Mouse (Mus musculus): ENCODE results near the gene Macrod2. TPM values are rescaled to one million over a fixed set of nuclear protein-coding genes. Genes with fewer than 3 reads are reported as not detected.

Macrod2 gene
- polyA plus RNA-seq, 2 experiments = 2.1 to 7.7 TPM

GRCm38 (mm10) chr2:141003846-141004245, 608.7 kb downstream of the Macrod2 start:
- H3K4me2 ChIP-seq (ENCODE audit: low read depth) = no peak overlapping the region

GRCm38 (mm10) chr2:141004326-141004725, 609.2 kb downstream of the Macrod2 start:
- no peak overlapping the region for H3K4me3 ChIP-seq (ENCODE audit: insufficient read depth in 1 of 2, low read depth in 2 of 2, low read length in 2 of 2)
- WGBS (ENCODE audit: insufficient replicate concordance) = 52% methylated on average over 3 of the region's 3 CpGs
- no peak overlapping the region for H3K9ac ChIP-seq (replicated peaks)
- DNase-seq (ENCODE audit: low read depth in 3 of 3, low spot score in 3 of 3) = no peak
- no peaks in the 10 kb centered on the region for H3K9me3 ChIP-seq (ENCODE audit: control insufficient read depth, low read length)
- H3K4me1 ChIP-seq (replicated peaks; ENCODE audit: control insufficient read depth in 2 of 2, insufficient read depth in 2 of 2, low read length in 1 of 2) = no peaks in the 10 kb centered on the region
- no peak for TF ChIP-seq CTCF (IDR thresholded peaks at IDR 0.05; ENCODE audit: low read depth)
- TF ChIP-seq EP300 (IDR thresholded peaks at IDR 0.05; ENCODE audit: low read depth) = no peak
- no peak overlapping the region for H3K27ac ChIP-seq
- ATAC-seq (ENCODE audit: insufficient read depth) = no peak
- no peaks in the 10 kb centered on the region for H3K27me3 ChIP-seq (ENCODE audit: control insufficient read depth, insufficient read depth, low read length)
- no peaks in the 10 kb centered on the region for H3K36me3 ChIP-seq (replicated peaks; ENCODE audit: control insufficient read depth, insufficient read depth, low read depth)
- no peak overlapping the region for H3K4me2 ChIP-seq (ENCODE audit: low read depth)

More at GRCm38 (mm10) chr2:141003846-141004245, 608.7 kb downstream of the Macrod2 start:
- DNase-seq (ENCODE audit: low read depth in 3 of 3, low spot score in 3 of 3) = no peak
- Histone ChIP-seq H3K9me3 (ENCODE audit: control insufficient read depth, low read length) (no peaks in the 10 kb centered on the region), H3K36me3 (replicated peaks; ENCODE audit: control insufficient read depth, insufficient read depth, low read depth) (no peaks in the 10 kb centered on the region), H3K27me3 (ENCODE audit: control insufficient read depth, insufficient read depth, low read length) (no peaks in the 10 kb centered on the region), H3K27ac (no peak overlapping the region), H3K4me1 (replicated peaks; ENCODE audit: control insufficient read depth in 2 of 2, insufficient read depth in 2 of 2, low read length in 1 of 2) (no peaks in the 10 kb centered on the region), H3K9ac (replicated peaks) (no peak overlapping the region), H3K4me3 (ENCODE audit: insufficient read depth in 1 of 2, low read depth in 2 of 2, low read length in 2 of 2) (no peak overlapping the region)
- ATAC-seq (ENCODE audit: insufficient read depth) = no peak
- no peak for TF ChIP-seq EP300 (IDR thresholded peaks at IDR 0.05; ENCODE audit: low read depth)
- no peak for TF ChIP-seq CTCF (IDR thresholded peaks at IDR 0.05; ENCODE audit: low read depth)
- WGBS (ENCODE audit: insufficient replicate concordance) = 73% methylated on average over 5 of the region's 5 CpGs

DNA sequence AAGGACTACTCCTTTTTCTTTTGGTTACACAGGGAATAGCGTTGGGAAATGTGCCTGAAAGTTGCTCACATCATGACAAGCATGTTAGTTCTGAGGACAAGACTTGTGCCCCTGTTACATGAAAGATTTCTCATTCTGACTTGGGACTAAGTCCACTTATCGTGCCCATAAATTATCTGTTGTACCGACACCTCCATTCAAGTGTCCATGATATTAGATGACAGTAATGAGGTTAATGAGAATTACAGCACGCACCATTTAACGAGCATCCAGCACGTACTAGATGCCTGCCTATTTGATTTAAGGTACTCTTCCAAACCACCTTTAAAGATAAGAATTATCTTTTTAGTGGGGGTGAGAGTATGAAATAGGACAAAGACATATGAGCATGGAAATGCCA, 610.5 kb downstream of the Macrod2 start:
- no peaks in the 10 kb centered on the region for H3K36me3 ChIP-seq (replicated peaks; ENCODE audit: control insufficient read depth, insufficient read depth, low read depth)
- no peak for DNase-seq (ENCODE audit: low read depth in 3 of 3, low spot score in 3 of 3)
- H3K4me1 ChIP-seq (replicated peaks; ENCODE audit: control insufficient read depth in 2 of 2, insufficient read depth in 2 of 2, low read length in 1 of 2) = no peaks in the 10 kb centered on the region
- ATAC-seq (ENCODE audit: insufficient read depth) = no peak
- H3K27me3 ChIP-seq (ENCODE audit: control insufficient read depth, insufficient read depth, low read length) = no peaks in the 10 kb centered on the region
- no peak overlapping the region for H3K4me2 ChIP-seq (ENCODE audit: low read depth)
- H3K27ac ChIP-seq = no peak overlapping the region
- H3K4me3 ChIP-seq (ENCODE audit: insufficient read depth in 1 of 2, low read depth in 2 of 2, low read length in 2 of 2) = no peak overlapping the region
- H3K9me3 ChIP-seq (ENCODE audit: control insufficient read depth, low read length) = no peaks in the 10 kb centered on the region
- no peak overlapping the region for H3K9ac ChIP-seq (replicated peaks)
- 68% methylated on average over 6 of the region's 6 CpGs for WGBS (ENCODE audit: insufficient replicate concordance)
- no peak for TF ChIP-seq EP300 (IDR thresholded peaks at IDR 0.05; ENCODE audit: low read depth)
- no peak for TF ChIP-seq CTCF (IDR thresholded peaks at IDR 0.05; ENCODE audit: low read depth)

- no peak overlapping the region for H3K9ac ChIP-seq (replicated peaks)
- no peak overlapping the region for H3K4me3 ChIP-seq (ENCODE audit: insufficient read depth in 1 of 2, low read depth in 2 of 2, low read length in 2 of 2)
- H3K27ac ChIP-seq = no peak overlapping the region
- no peaks in the 10 kb centered on the region for H3K27me3 ChIP-seq (ENCODE audit: control insufficient read depth, insufficient read depth, low read length)
- no peaks in the 10 kb centered on the region for H3K9me3 ChIP-seq (ENCODE audit: control insufficient read depth, low read length)
- DNase-seq (ENCODE audit: low read depth in 3 of 3, low spot score in 3 of 3) (no peak), ATAC-seq (ENCODE audit: insufficient read depth) (no peak)
- no peak overlapping the region for H3K4me2 ChIP-seq (ENCODE audit: low read depth)
- WGBS (ENCODE audit: insufficient replicate concordance) = 66% methylated on average over 7 of the region's 7 CpGs
- no peaks in the 10 kb centered on the region for H3K4me1 ChIP-seq (replicated peaks; ENCODE audit: control insufficient read depth in 2 of 2, insufficient read depth in 2 of 2, low read length in 1 of 2)
- H3K36me3 ChIP-seq (replicated peaks; ENCODE audit: control insufficient read depth, insufficient read depth, low read depth) = no peaks in the 10 kb centered on the region
- no peak for TF ChIP-seq EP300 (IDR thresholded peaks at IDR 0.05; ENCODE audit: low read depth)
- TF ChIP-seq CTCF (IDR thresholded peaks at IDR 0.05; ENCODE audit: low read depth) = no peak
Observed at GRCm38 (mm10) chr2:141007725-141008124, 612.6 kb downstream of the Macrod2 start.

GRCm38 (mm10) chr2:141008458-141008857, 613.3 kb downstream of the Macrod2 start:
- no peak overlapping the region for H3K4me2 ChIP-seq (ENCODE audit: low read depth)
- no peaks in the 10 kb centered on the region for H3K9me3 ChIP-seq (ENCODE audit: control insufficient read depth, low read length)
- H3K9ac ChIP-seq (replicated peaks) = no peak overlapping the region
- TF ChIP-seq CTCF (IDR thresholded peaks at IDR 0.05; ENCODE audit: low read depth) (no peak), EP300 (IDR thresholded peaks at IDR 0.05; ENCODE audit: low read depth) (no peak)
- no peaks in the 10 kb centered on the region for H3K4me1 ChIP-seq (replicated peaks; ENCODE audit: control insufficient read depth in 2 of 2, insufficient read depth in 2 of 2, low read length in 1 of 2)
- H3K36me3 ChIP-seq (replicated peaks; ENCODE audit: control insufficient read depth, insufficient read depth, low read depth) = no peaks in the 10 kb centered on the region
- 45% methylated on average over 1 of the region's 1 CpGs for WGBS (ENCODE audit: insufficient replicate concordance)
- DNase-seq (ENCODE audit: low read depth in 3 of 3, low spot score in 3 of 3) = no peak
- ATAC-seq (ENCODE audit: insufficient read depth) = no peak
- no peaks in the 10 kb centered on the region for H3K27me3 ChIP-seq (ENCODE audit: control insufficient read depth, insufficient read depth, low read length)
- no peak overlapping the region for H3K4me3 ChIP-seq (ENCODE audit: insufficient read depth in 1 of 2, low read depth in 2 of 2, low read length in 2 of 2)
- H3K27ac ChIP-seq = no peak overlapping the region
